Mouse (Mus musculus): ENCODE data around the gene Foxn3. TPM values are rescaled to one million over a fixed set of nuclear protein-coding genes. Genes with fewer than 3 reads are reported as not detected.

The Foxn3 gene
- polyA plus RNA-seq, 1 experiment from 2014 or later = 15.7 TPM

- no peak for ATAC-seq
- TF ChIP-seq CTCF (IDR thresholded peaks at IDR 0.05) = no peak
- in situ Hi-C loops (cut with MboI; ENCODE audit: low pct_unique_long_range_greater_than_20kb) = loop anchor here (5.0 kb wide), 1 partner anchor 289 kb away; no protein-coding TSS in a partner anchor
- no peak for DNase-seq (ENCODE audit: low read depth, low spot score)
- H3K27me3 ChIP-seq = no peaks in the 10 kb centered on the region
- ChIA-PET CTCF (interaction anchor here (3.2 kb wide), 1 partner anchor 9 kb away, joined by 7 read pairs; no protein-coding TSS in a partner anchor), POLR2A (interaction anchor here (0.6 kb wide), 1 partner anchor 233 kb away, joined by 3 read pairs; no protein-coding TSS in a partner anchor)
Observed at GRCm38 (mm10) chr12:99385897-99386834, 177.2 kb downstream of the Foxn3 start.

GRCm38 (mm10) chr12:99385073-99385472 lies 178.3 kb downstream of the Foxn3 start:
- in situ Hi-C loops (cut with MboI; ENCODE audit: low pct_unique_long_range_greater_than_20kb) = loop anchor here (5.0 kb wide), 1 partner anchor 288 kb away; no protein-coding TSS in a partner anchor
- no peak for DNase-seq (ENCODE audit: low read depth, low spot score)
- H3K27me3 ChIP-seq = no peaks in the 10 kb centered on the region
- no peak for TF ChIP-seq CTCF (IDR thresholded peaks at IDR 0.05)
- ATAC-seq = no peak
- POLR2A ChIA-PET = no interaction called here
- CTCF ChIA-PET = no interaction called here

GRCm38 (mm10) chr12:99381317-99381716 lies 182.1 kb downstream of the Foxn3 start:
- ATAC-seq = no peak
- no peak for DNase-seq (ENCODE audit: low read depth, low spot score)
- ChIA-PET POLR2A (no interaction called here), CTCF (no interaction called here)
- H3K27me3 ChIP-seq = no peaks in the 10 kb centered on the region
- TF ChIP-seq CTCF (IDR thresholded peaks at IDR 0.05) = no peak
- in situ Hi-C loops (cut with MboI; ENCODE audit: low pct_unique_long_range_greater_than_20kb) = no loop called here

- no peaks in the 10 kb centered on the region for H3K27me3 ChIP-seq
- in situ Hi-C loops (cut with MboI; ENCODE audit: low pct_unique_long_range_greater_than_20kb) = no loop called here
- CTCF ChIA-PET = no interaction called here
- no peak for DNase-seq (ENCODE audit: low read depth, low spot score)
- no peak for TF ChIP-seq CTCF (IDR thresholded peaks at IDR 0.05)
- no peak for ATAC-seq
- POLR2A ChIA-PET = no interaction called here
Observed at GRCm38 (mm10) chr12:99380855-99381262, 182.5 kb downstream of the Foxn3 start.

GRCm38 (mm10) chr12:99380124-99380523 lies 183.3 kb downstream of the Foxn3 start:
- in situ Hi-C loops (cut with MboI; ENCODE audit: low pct_unique_long_range_greater_than_20kb) = no loop called here
- H3K27me3 ChIP-seq = no peaks in the 10 kb centered on the region
- ChIA-PET POLR2A (no interaction called here), CTCF (no interaction called here)
- ATAC-seq = no peak
- no peak for TF ChIP-seq CTCF (IDR thresholded peaks at IDR 0.05)
- no peak for DNase-seq (ENCODE audit: low read depth, low spot score)

GRCm38 (mm10) chr12:99378284-99378683 lies 185.1 kb downstream of the Foxn3 start:
- ChIA-PET POLR2A (no interaction called here), CTCF (interaction anchor here (1.9 to 2.1 kb wide), 2 partner anchors 10 to 22 kb away, joined by 7 to 10 read pairs; no protein-coding TSS in a partner anchor)
- ATAC-seq (peak; percentile 75), DNase-seq (ENCODE audit: low read depth, low spot score) (peak; percentile 49)
- no peak for TF ChIP-seq CTCF (IDR thresholded peaks at IDR 0.05)
- in situ Hi-C loops (cut with MboI; ENCODE audit: low pct_unique_long_range_greater_than_20kb) = no loop called here
- H3K27me3 ChIP-seq = no peaks in the 10 kb centered on the region

GRCm38 (mm10) chr12:99377705-99378104 lies 185.7 kb downstream of the Foxn3 start:
- ChIA-PET POLR2A (no interaction called here), CTCF (interaction anchor here (1.9 to 2.1 kb wide), 2 partner anchors 10 to 21 kb away, joined by 7 to 10 read pairs; no protein-coding TSS in a partner anchor)
- DNase-seq (ENCODE audit: low read depth, low spot score) (no peak), ATAC-seq (no peak)
- H3K27me3 ChIP-seq = no peaks in the 10 kb centered on the region
- in situ Hi-C loops (cut with MboI; ENCODE audit: low pct_unique_long_range_greater_than_20kb) = no loop called here
- TF ChIP-seq CTCF (IDR thresholded peaks at IDR 0.05) = no peak

GRCm38 (mm10) chr12:99377069-99377468 lies 186.3 kb downstream of the Foxn3 start:
- no peaks in the 10 kb centered on the region for H3K27me3 ChIP-seq
- CTCF ChIA-PET = interaction anchor here (0.9 to 2.1 kb wide), 3 partner anchors 11 to 38 kb away, joined by 3 to 10 read pairs (median 7); no protein-coding TSS in a partner anchor
- in situ Hi-C loops (cut with MboI; ENCODE audit: low pct_unique_long_range_greater_than_20kb) = no loop called here
- no peak for DNase-seq (ENCODE audit: low read depth, low spot score)
- ATAC-seq = peak; percentile 65
- POLR2A ChIA-PET = interaction anchor here (0.8 kb wide), 1 partner anchor 20 kb away, joined by 3 read pairs; no protein-coding TSS in a partner anchor
- no peak for TF ChIP-seq CTCF (IDR thresholded peaks at IDR 0.05)

- ATAC-seq = no peak
- no peak for TF ChIP-seq CTCF (IDR thresholded peaks at IDR 0.05)
- in situ Hi-C loops (cut with MboI; ENCODE audit: low pct_unique_long_range_greater_than_20kb) = no loop called here
- no peak for DNase-seq (ENCODE audit: low read depth, low spot score)
- no peaks in the 10 kb centered on the region for H3K27me3 ChIP-seq
- POLR2A ChIA-PET = no interaction called here
- CTCF ChIA-PET = interaction anchor here (2.1 kb wide), 1 partner anchor 19 kb away, joined by 10 read pairs; no protein-coding TSS in a partner anchor
Observed at GRCm38 (mm10) chr12:99375878-99376454, 187.4 kb downstream of the Foxn3 start.

- ChIA-PET POLR2A (no interaction called here), CTCF (no interaction called here)
- in situ Hi-C loops (cut with MboI; ENCODE audit: low pct_unique_long_range_greater_than_20kb) = no loop called here
- ATAC-seq (no peak), DNase-seq (ENCODE audit: low read depth, low spot score) (no peak)
- no peak for TF ChIP-seq CTCF (IDR thresholded peaks at IDR 0.05)
- no peaks in the 10 kb centered on the region for H3K27me3 ChIP-seq
Observed at GRCm38 (mm10) chr12:99375426-99375825, 188.0 kb downstream of the Foxn3 start.
